Mouse (Mus musculus) small intestine, adult 2 months (tissue): ENCODE measurements around the gene Prmt9.

Experiments used
- CTCF ChIP-seq: fragments of 200-500 bp; IDR thresholded peaks from 2 replicates; pipeline ENCODE4 v1.5.1; 2012; ENCODE audit warnings: low read depth, mild to moderate bottlenecking, control low read depth, inconsistent platforms, low read length, moderate library complexity, mixed read lengths; ENCODE audit not compliant: insufficient replicate concordance, insufficient read length; ENCODE audit errors: extremely low read depth
- POLR2A ChIP-seq: fragments of 200-500 bp; IDR thresholded peaks from 2 replicates; pipeline ENCODE4 v1.6.1; 2012; ENCODE audit warnings: low read depth, mild to moderate bottlenecking, control low read depth, inconsistent platforms, low read length, moderate library complexity

DNA sequence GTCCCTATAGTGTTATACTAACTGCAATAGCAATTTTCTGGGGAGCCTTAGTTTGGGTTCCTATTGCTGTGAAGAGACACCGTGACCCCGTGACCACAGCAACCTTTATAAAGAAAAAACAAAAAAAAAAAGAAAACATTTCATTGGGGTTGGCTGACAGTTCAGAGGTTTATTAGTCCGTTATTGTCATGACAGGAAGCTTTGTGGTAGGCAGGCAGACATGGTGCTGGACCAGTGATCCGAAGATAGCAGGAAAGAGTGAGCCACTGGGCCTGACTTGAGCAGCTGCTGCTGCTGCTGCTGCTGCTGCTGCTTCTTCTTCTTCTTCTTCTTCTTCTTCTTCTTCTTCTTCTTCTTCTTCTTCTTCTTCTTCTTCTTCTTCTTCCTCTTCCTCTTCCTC lies 35.0 kb downstream of the Prmt9 start:
- TF ChIP-seq POLR2A (no peak), CTCF (no peak)
